Mouse (Mus musculus): ENCODE data around the gene Washc4.

Gene Washc4

DNA sequence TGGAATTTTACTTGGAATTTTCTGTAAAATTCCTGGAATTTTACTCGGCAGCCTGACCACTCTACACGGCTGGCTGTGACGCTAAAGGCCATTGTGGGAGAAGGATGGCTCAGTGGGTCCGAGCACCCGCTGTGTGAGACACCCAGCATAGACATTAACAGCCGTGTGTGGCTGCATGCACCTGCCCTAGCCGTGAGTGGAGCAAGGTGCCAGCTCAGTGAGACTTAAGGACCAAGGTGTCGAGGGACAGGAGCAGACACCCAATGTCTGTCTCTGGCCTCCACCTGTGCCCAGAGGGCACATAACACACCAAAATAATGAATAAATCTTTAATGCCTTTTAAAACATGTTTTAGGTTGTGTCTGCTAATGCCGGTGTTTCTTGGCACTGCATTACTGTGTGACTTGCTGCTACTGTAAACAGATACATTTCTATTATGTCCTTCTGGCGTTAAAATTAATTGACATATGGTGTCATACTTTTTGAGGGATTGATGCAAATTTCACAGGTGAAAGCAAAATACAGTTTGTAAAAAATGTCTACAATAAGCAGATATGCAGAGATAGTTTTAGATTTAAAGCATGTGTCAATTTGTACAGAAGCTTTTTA is 60.5 kb downstream of the Washc4 start:
- DNase-seq, result no peak

DNA sequence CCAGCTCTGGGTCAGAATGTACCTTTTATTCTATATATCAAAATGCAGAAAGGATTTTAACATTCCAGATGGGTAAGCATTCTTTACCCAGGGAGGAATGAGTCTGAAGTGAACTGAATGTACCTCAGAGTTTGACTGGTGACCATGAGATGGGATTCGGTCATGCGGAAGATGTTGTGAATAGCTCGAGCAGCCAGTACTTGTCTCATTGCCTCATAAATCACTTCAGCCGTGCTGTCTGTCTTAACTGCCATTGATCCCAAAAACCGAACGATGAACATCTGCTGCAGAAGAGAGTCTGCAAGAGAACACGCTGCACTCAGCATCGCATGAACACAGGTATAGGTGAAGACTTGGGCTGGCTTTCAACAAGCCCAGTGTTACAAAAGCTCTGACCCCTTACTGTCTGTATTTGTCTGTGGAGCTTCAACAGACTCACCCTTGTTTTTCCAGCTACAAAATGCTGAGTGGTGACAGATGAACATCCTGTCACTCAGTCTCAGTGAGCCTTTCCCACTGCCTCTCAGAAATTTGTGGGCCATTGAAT is 62.2 kb downstream of the Washc4 start:
- DNase-seq, result no peak

- DNase-seq, result no peak
These were observed 63.6 kb downstream of the Washc4 start for GRCm38 (mm10) chr10:83607111-83607510.

- no peak for DNase-seq
These were observed 65.0 kb downstream of the Washc4 start for GRCm38 (mm10) chr10:83608596-83608995.

GRCm38 (mm10) chr10:83610518-83610917 is 67.0 kb downstream of the Washc4 start:
- DNase-seq, result no peak

DNA sequence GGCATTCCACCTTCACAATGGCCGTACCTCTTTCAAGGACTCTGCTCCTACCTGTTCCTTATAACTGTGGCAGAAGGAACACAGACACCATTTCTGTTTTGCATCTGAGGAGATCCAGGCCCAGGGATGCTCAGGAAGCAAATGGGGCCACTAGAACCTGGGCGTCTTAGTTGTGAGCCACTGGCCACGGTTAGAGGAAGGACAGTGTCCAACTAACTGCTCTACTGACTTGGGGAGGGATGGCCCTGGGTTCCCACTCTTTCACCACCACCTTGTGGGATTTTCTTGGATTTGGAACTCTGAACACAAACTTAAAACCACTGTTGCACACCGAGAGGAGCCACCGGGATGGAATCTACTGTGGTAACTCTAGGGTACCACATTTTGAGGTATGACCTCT is 68.3 kb downstream of the Washc4 start:
- no peak for DNase-seq

- DNase-seq, result no peak
These were observed 69.2 kb downstream of the Washc4 start for GRCm38 (mm10) chr10:83612648-83613215.

DNA sequence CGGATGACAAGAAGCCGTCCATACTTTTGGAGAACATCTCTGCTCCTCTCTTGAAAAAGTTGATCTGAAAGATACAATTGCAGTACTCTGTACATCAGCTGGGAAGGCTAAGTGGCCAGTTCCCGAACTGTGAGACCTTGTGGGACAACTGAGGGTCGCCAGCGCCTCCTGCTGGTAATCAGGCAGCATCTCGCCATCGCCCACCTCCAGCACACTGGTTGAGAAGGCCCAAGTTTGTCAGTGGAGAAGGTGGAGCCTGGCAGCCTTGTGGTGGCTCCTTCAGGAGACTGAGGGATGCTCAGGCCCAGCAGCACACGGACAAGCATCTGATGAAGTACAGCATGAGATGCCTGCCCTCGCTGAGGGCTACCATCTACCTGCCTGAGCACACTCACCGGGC is 73.8 kb downstream of the Washc4 start:
- peak; percentile 57 to 65 for DNase-seq

DNA sequence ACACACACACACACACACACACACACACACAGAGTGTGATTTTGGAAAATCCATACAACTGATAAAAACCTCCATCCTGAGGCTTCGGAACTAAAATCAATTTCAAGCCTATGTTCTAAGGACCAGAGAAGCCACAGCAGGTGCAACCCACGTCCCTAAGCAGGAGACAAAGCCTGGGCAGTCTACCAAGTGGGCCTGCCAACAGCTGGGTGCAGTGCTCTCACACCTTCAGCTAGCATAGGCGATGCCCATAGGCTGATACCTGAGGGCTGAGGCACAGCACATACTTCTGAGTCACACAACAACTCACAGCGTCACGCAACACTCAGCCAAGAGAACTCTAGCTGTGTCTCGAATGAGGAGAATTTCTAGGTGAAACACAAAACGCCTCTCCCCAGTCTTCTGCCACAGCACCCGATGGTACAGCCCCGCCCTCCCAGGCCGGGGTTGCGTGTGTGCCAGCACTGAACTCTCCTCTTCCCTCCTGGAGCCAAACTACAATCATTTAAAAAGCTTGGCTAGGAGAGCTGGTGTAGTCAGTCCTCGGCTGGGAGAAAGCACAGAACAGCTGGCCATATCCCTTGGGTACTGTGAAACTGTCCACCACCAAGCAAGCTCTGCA is 75.4 kb downstream of the Washc4 start:
- peak; percentile 66 to 76 for DNase-seq

DNA sequence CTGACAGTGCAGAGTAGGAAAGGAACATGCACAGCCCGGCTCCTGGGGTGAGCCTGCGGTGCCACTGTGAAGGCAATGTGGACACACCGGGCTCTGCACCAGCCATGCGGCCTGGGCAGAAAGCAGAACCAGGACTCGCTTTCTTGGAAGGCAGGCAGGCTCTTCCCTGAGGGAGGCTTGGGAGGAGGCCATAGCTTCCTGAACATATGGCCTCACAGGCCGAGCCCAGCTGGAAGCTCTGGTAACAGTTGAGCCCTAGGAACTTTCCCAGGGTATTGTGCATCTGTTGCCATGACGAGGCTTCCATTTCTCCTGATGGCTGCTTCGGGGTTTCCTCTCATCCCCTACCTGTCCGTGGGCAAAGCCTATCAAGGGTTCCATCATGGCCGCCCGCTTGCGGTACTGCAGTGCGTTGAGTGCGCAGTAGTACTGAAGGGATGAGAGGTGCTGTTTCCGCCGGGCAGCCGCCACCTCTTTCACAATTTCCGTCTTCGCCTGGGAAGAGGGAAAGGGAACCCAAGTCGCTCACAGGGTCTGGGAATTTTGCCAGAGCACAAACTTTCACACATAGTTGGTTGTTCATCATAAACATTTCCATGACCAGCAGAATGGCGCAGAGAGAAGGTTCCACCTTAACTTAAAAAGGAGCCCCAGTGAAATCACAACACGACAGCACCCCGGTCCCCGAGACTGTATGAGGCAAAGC is 77.0 kb downstream of the Washc4 start:
- peak; percentile 74 to 89 for DNase-seq

DNA sequence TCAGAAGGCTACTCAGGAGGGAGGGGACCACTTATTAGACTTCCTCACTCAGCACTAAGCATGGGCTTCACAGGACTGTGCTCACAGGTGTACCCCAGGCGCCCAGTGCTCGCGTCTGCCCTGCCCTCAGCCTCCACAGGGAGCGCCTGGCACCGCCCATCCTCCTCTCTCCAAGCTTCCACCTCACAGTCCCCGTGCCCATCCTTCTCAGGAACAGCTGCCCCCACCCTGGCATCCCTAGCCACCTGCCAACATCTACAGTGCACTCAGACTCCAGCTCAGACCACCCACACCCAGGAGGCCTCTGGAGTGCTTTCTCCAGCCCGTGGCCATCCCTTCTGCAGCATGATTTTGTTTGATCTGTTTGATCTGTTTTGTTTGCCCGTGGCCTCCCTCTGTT is 80.5 kb downstream of the Washc4 start:
- peak; percentile 48 for DNase-seq

DNA sequence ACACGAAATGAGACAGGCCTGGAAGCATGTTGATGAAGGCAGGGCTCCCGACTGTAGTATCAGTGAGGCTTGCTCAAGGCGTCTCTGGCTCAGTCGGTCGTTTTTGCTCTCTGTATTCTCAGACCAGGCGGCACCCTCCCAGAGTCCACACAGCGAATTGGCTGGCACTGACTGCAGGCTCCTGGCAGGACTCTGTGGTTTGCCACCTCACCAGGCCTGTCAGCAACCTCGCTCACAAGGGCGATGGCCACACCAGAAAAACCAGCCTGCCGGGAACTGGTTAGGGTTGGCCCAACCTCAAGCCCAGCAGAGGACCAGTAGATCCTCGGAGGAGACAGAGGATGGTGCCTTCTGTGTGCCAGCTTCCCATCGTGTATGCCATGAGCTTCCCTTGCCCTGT is 81.3 kb downstream of the Washc4 start:
- peak; percentile 52 to 78 for DNase-seq

GRCm38 (mm10) chr10:83627113-83627687 is 83.6 kb downstream of the Washc4 start:
- no peak for DNase-seq

GRCm38 (mm10) chr10:83628241-83628640 is 84.7 kb downstream of the Washc4 start:
- no peak for DNase-seq

DNA sequence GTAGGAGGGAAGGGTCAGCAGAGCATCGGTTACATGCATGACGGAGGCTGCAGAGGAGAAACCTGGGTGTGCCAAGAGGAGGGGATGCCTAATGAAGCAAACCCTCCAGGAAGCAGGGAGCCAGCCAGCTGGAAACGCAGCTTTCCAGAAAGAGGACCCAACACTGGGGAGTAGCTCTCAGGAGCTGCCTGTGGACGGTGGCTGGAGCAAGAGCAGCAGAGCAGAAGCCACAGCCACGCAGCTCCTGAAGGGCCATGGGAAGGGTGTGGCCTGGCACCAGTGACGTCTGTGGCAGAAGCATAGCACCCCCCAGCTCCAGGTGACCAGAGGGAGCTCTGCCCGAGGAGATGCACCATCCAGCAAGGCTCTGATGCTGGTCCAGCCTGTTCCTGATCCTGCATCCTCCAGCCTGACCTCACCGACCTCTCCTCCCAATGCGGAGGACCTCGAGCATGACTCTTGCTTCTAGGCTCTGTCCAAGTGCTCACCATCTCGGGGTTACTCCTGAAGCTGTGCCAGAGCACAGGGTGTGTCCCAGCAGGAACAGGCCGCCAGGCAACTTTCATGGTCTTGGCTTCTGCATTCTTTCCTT is 85.7 kb downstream of the Washc4 start:
- DNase-seq, result peak; percentile 49 to 63

DNA sequence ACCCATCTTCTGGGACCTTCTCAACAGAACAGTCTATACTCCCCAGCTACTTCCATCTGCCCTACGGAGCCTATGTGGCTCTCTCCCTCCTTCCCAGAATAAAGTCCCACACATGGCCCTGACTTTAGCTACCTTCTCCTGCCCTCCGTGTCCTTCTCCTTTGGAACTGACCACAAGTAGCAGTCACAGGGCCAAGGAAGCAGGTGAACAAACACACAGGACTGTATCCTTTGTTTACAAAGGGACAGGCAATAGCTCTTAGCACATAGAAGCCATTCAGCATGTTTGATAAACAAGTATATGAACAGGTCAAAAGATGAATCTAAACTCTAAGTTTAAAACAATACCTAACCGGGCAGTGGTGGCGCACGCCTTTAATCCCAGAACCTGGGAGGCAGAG is 86.3 kb downstream of the Washc4 start:
- no peak for DNase-seq

- peak; percentile 89 to 93 for DNase-seq
These were observed 87.3 kb downstream of the Washc4 start for GRCm38 (mm10) chr10:83630899-83631298.

- DNase-seq, result peak; percentile 30 to 58
These were observed 88.2 kb downstream of the Washc4 start for GRCm38 (mm10) chr10:83631775-83632174.

GRCm38 (mm10) chr10:83632806-83633374 is 89.3 kb downstream of the Washc4 start:
- DNase-seq, result peak; percentile 56 to 58

DNA sequence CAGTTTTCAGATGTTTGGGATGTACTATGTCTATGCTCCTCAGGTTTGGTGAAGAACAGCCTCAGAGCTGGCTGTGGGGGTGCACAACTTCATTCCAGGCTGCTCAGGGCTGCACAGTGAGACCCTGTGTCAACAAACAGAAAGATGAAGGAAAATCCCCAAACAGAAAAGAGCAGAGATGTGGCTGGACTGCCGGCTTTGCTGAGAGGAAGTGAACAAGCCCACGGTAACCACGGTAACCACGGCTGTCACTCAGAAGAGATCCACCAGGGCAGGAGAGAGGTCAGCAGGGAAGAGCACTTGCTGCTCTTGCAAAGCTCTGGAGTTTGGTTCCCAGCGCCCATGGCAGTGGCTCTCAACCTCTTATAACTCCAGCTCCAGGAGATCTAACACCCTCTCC is 90.9 kb downstream of the Washc4 start:
- no peak for DNase-seq

DNA sequence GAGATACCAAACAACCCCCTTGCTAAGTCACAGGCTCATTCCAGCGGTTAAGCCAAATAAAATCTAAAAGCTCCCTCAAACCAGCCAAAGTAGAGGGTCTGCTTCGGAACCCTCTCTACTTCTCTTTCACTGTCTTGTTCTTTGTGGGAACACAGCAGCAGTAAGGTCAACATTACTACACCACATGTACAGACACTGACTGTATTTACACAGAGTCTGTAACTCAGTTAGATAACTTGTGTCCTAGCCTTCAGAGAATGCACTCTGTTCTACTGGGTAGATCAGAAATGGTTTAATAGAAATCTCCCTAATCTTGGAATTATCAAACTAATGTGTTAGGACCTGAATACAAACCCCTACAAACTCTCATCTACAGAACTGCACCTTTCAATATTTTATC is 92.6 kb downstream of the Washc4 start:
- no peak for DNase-seq

DNA sequence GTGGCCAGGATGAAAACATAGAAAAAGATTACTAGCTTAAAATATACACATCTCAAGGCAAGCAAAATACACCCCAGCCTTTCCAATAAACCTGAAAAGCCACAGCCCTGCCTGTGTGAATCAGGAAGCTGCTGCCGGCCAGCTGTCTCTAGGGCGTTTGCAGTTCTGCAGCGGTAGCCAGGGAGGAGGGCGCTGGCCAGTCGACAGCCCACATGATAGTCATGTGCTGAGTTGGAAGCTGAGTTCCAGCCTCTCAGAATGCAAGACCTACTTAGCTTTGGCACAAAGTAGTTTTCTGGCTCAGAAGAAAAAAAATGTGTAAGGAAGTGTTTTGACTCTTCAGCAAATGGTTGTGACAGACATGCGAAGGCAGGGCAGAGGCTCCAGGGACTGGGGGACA is 93.7 kb downstream of the Washc4 start:
- DNase-seq, result peak in 1 of 2 experiments; percentile 50
